Mouse (Mus musculus) cerebellum, postnatal 10 days (tissue): ENCODE data around the gene Eno2.

Source experiments
- DNase-seq, 2 experiments: peaks; one replicate each; pipeline ENCODE4 v3.0.0; 2021; ENCODE audit warnings: mixed read lengths in 2 of 2

Gene Eno2

GRCm38 (mm10) chr6:124739231-124739796, 30.2 kb downstream of the Eno2 start:
- no peak for DNase-seq

- no peak for DNase-seq
Measured at GRCm38 (mm10) chr6:124738511-124739023, 30.9 kb downstream of the Eno2 start, which contains the start of gene Ptpn6. TSS of gene Ptpn6 (minus strand) at chr6:124738714.

GRCm38 (mm10) chr6:124737040-124737439, 32.4 kb downstream of the Eno2 start:
- DNase-seq: no peak

- DNase-seq: no peak
Measured at GRCm38 (mm10) chr6:124734417-124734816, 35.1 kb downstream of the Eno2 start.

- no peak for DNase-seq
Measured at GRCm38 (mm10) chr6:124732476-124733370, 36.8 kb downstream of the Eno2 start.

- no peak for DNase-seq
Measured at GRCm38 (mm10) chr6:124731038-124731437, 38.4 kb downstream of the Eno2 start.

GRCm38 (mm10) chr6:124729850-124730705, 39.4 kb downstream of the Eno2 start:
- no peak for DNase-seq

GRCm38 (mm10) chr6:124728621-124729020, 40.9 kb downstream of the Eno2 start:
- no peak for DNase-seq

- no peak for DNase-seq
Measured at GRCm38 (mm10) chr6:124724472-124724871, 45.0 kb downstream of the Eno2 start.

GRCm38 (mm10) chr6:124723541-124723940, 45.9 kb downstream of the Eno2 start:
- DNase-seq: no peak

GRCm38 (mm10) chr6:124722876-124723473, 46.5 kb downstream of the Eno2 start:
- no peak for DNase-seq

GRCm38 (mm10) chr6:124720904-124721303, 48.6 kb downstream of the Eno2 start:
- no peak for DNase-seq

- DNase-seq: no peak
Measured at GRCm38 (mm10) chr6:124719354-124719978, 50.0 kb downstream of the Eno2 start.

GRCm38 (mm10) chr6:124718703-124719102, 50.8 kb downstream of the Eno2 start:
- no peak for DNase-seq

- DNase-seq: no peak
Measured at GRCm38 (mm10) chr6:124717968-124718367, 51.5 kb downstream of the Eno2 start.

GRCm38 (mm10) chr6:124716864-124717490, 52.5 kb downstream of the Eno2 start:
- DNase-seq: peak; percentile 66

GRCm38 (mm10) chr6:124712918-124713317, 56.6 kb downstream of the Eno2 start:
- DNase-seq: no peak

GRCm38 (mm10) chr6:124711824-124712782, 57.4 kb downstream of the Eno2 start, which contains the start of the genes Emg1 and Phb2:
TSS of gene Emg1 (minus strand) at chr6:124712178.
TSS of gene Phb2 (plus strand) at chr6:124712336.
- DNase-seq: peak; percentile 99
